Mouse (Mus musculus): ENCODE results near the gene Gm49630.
"Not testable (repeated sequence)": the region's sequence is repeated elsewhere in the genome, so short reads cannot be mapped to it uniquely, and the experiment has no call there.

Gene Gm49630

GRCm38 (mm10) chr17:7366676-7367374 lies 5.0 kb downstream of the Gm49630 start:
- DNase-seq (ENCODE audit: low spot score in 2 of 2), result peak; percentile 30 to 67

- not testable (repeated sequence) for DNase-seq (ENCODE audit: low spot score in 2 of 2)
Observed at GRCm38 (mm10) chr17:7366265-7366664, 5.5 kb downstream of the Gm49630 start.

GRCm38 (mm10) chr17:7365615-7366014 lies 6.2 kb downstream of the Gm49630 start:
- DNase-seq (ENCODE audit: low spot score in 2 of 2), result not testable (repeated sequence)

- peak; percentile 62 to 72 for DNase-seq (ENCODE audit: low spot score in 2 of 2)
Observed at GRCm38 (mm10) chr17:7360749-7361465, 10.9 kb downstream of the Gm49630 start.

- DNase-seq (ENCODE audit: low spot score in 2 of 2), result peak; percentile 28 to 46
Observed at GRCm38 (mm10) chr17:7359806-7360205, 12.0 kb downstream of the Gm49630 start.

- DNase-seq (ENCODE audit: low spot score in 2 of 2), result not testable (repeated sequence)
Observed at GRCm38 (mm10) chr17:7352596-7352995, 19.2 kb downstream of the Gm49630 start, which contains the start of gene Ttll2. Ttll2 (minus strand) TSS chr17:7352696.

GRCm38 (mm10) chr17:7348765-7349164 lies 23.0 kb downstream of the Gm49630 start:
- DNase-seq (ENCODE audit: low spot score in 2 of 2), result not testable (repeated sequence)

- DNase-seq (ENCODE audit: low spot score in 2 of 2), result not testable (repeated sequence)
Observed at GRCm38 (mm10) chr17:7337381-7337780, 34.4 kb downstream of the Gm49630 start.

- not testable (repeated sequence) for DNase-seq (ENCODE audit: low spot score in 2 of 2)
Observed at GRCm38 (mm10) chr17:7332745-7333144, 39.0 kb downstream of the Gm49630 start.

- DNase-seq (ENCODE audit: low spot score in 2 of 2), result not testable (repeated sequence)
Observed at GRCm38 (mm10) chr17:7326415-7326814, 45.4 kb downstream of the Gm49630 start.

- not testable (repeated sequence) for DNase-seq (ENCODE audit: low spot score in 2 of 2)
Observed at GRCm38 (mm10) chr17:7324346-7324745, 47.4 kb downstream of the Gm49630 start, which contains the start of gene Tcp10a. Tcp10a (plus strand) TSS chr17:7324646.

- not testable (repeated sequence) for DNase-seq (ENCODE audit: low spot score in 2 of 2)
Observed at GRCm38 (mm10) chr17:7319789-7320188, 52.0 kb downstream of the Gm49630 start.

- DNase-seq (ENCODE audit: low spot score in 2 of 2), result not testable (repeated sequence)
Observed at GRCm38 (mm10) chr17:7315693-7316382, 55.9 kb downstream of the Gm49630 start.

- peak; percentile 79 to 86 for DNase-seq (ENCODE audit: low spot score in 2 of 2)
Observed at GRCm38 (mm10) chr17:7306278-7307196, 65.2 kb downstream of the Gm49630 start.

All from right cerebral cortex, postnatal 10 days (tissue).